Mouse (Mus musculus): Measurements from ENCODE around the gene Nsfl1c. TPM values are rescaled to one million over a fixed set of nuclear protein-coding genes. Genes with fewer than 3 reads are reported as not detected.

Nsfl1c gene
- polyA plus RNA-seq, 1 experiment from 2014 or later: 200 TPM

Other genes starting within 250 kb of the Nsfl1c start
- gene 4921509C19Rik, start 18.0 kb upstream of the Nsfl1c start, polyA plus RNA-seq (2014; fragmentation: Nextera tagmentation; extraction: Ambion mirVana): not detected in 2 replicates
- gene Fkbp1a, start 48.3 kb downstream of the Nsfl1c start, polyA plus RNA-seq (2014; fragmentation: Nextera tagmentation; extraction: Ambion mirVana): 630 and 649 TPM in 2 replicates
- gene Sdcbp2, start 78.4 kb downstream of the Nsfl1c start, polyA plus RNA-seq (2014; fragmentation: Nextera tagmentation; extraction: Ambion mirVana): 1.5 and 1.6 TPM in 2 replicates
- gene Snph, start 138.4 kb downstream of the Nsfl1c start, polyA plus RNA-seq (2014; fragmentation: Nextera tagmentation; extraction: Ambion mirVana): 1.9 and 2.5 TPM in 2 replicates
- not detected in 2 replicates for gene Rad21l, start 174.4 kb downstream of the Nsfl1c start, polyA plus RNA-seq (2014; fragmentation: Nextera tagmentation; extraction: Ambion mirVana)
- gene Tmem74b, start 207.8 kb downstream of the Nsfl1c start, polyA plus RNA-seq (2014; fragmentation: Nextera tagmentation; extraction: Ambion mirVana): 2.5 and 3.1 TPM in 2 replicates